Mouse (Mus musculus) layer of hippocampus, postnatal 10 days (tissue): ENCODE results near the gene Pigl. TPM values are rescaled to one million over a fixed set of nuclear protein-coding genes. Genes with fewer than 3 reads are reported as not detected.
"Not testable (repeated sequence)": the region's sequence is repeated elsewhere in the genome, so short reads cannot be mapped to it uniquely, and the experiment has no call there.

Experiments used
- DNase-seq, 2 experiments: peaks; one replicate each; pipeline ENCODE4 v3.0.0; 2021; ENCODE audit warnings: low spot score in 2 of 2
- long read RNA-seq: library from polyadenylated mRNA; stranded (forward); transcript quantifications from one replicate; pipeline ENCODE4 v2.0.0, GENCODE M21; 2023
- total RNA-seq, 2 experiments: library from RNA; stranded (reverse); gene quantifications; 2 replicates each; pipeline ENCODE4 v1.2.3; 2021

Pigl gene
- 1 to 10 TPM; 7.0 to 7.6 TPM for total RNA-seq
- long read RNA-seq, partial matches to known transcripts: 1 of 8 reads
- long read RNA-seq, other reads (novel, unspliced or antisense): 6 of 8 reads

GRCm38 (mm10) chr11:62458276-62458724, at the start of gene Pigl, which contains the start of gene Ncor1:
Pigl (plus strand) TSS chr11:62458460.
Ncor1 (minus strand) TSS chr11:62458541.
- peak; percentile 84 to 88 for DNase-seq

- peak in 1 of 2 experiments; percentile 14 for DNase-seq
These were observed 49.4 kb upstream of the Pigl start for GRCm38 (mm10) chr11:62408848-62409247.

- no peak for DNase-seq
These were observed 48.6 kb upstream of the Pigl start for GRCm38 (mm10) chr11:62409611-62410010.

- DNase-seq: no peak
These were observed 43.2 kb upstream of the Pigl start for GRCm38 (mm10) chr11:62415026-62415425.

- DNase-seq: no peak
These were observed 33.7 kb upstream of the Pigl start for GRCm38 (mm10) chr11:62424525-62424924.

GRCm38 (mm10) chr11:62426266-62426665, 32.0 kb upstream of the Pigl start:
- DNase-seq: no peak

- no peak for DNase-seq
These were observed 31.2 kb upstream of the Pigl start for GRCm38 (mm10) chr11:62427105-62427504.

- no peak for DNase-seq
These were observed 26.0 kb upstream of the Pigl start for GRCm38 (mm10) chr11:62432211-62432610.

GRCm38 (mm10) chr11:62440670-62441315, 17.5 kb upstream of the Pigl start:
- no peak for DNase-seq

GRCm38 (mm10) chr11:62445799-62446198, 12.5 kb upstream of the Pigl start:
- no peak for DNase-seq

GRCm38 (mm10) chr11:62448971-62449370, 9.3 kb upstream of the Pigl start:
- no peak for DNase-seq

- no peak for DNase-seq
These were observed 3.1 kb upstream of the Pigl start for GRCm38 (mm10) chr11:62455193-62455592.

- no peak for DNase-seq
These were observed 2.2 kb upstream of the Pigl start for GRCm38 (mm10) chr11:62456021-62456482.

- peak in 1 of 2 experiments; percentile 44 for DNase-seq
These were observed 1.6 kb upstream of the Pigl start for GRCm38 (mm10) chr11:62456483-62457172.

GRCm38 (mm10) chr11:62457241-62457890, 894 bp upstream of the Pigl start:
- DNase-seq: peak; percentile 84 to 88

- DNase-seq: no peak
These were observed 379 bp upstream of the Pigl start for GRCm38 (mm10) chr11:62457891-62458270.

GRCm38 (mm10) chr11:62458780-62459179, 520 bp downstream of the Pigl start:
- DNase-seq: no peak

GRCm38 (mm10) chr11:62462529-62462928, 4.3 kb downstream of the Pigl start:
- DNase-seq: not testable (repeated sequence)

- DNase-seq: no peak
These were observed 5.1 kb downstream of the Pigl start for GRCm38 (mm10) chr11:62463225-62463915.

- DNase-seq: no peak
These were observed 6.4 kb downstream of the Pigl start for GRCm38 (mm10) chr11:62464696-62465095.

GRCm38 (mm10) chr11:62465849-62466248, 7.6 kb downstream of the Pigl start:
- DNase-seq: no peak
